Mouse (Mus musculus): ENCODE results near the gene Cbx6.
"Not testable (repeated sequence)": the region's sequence is repeated elsewhere in the genome, so short reads cannot be mapped to it uniquely, and the experiment has no call there.

The Cbx6 gene

DNA sequence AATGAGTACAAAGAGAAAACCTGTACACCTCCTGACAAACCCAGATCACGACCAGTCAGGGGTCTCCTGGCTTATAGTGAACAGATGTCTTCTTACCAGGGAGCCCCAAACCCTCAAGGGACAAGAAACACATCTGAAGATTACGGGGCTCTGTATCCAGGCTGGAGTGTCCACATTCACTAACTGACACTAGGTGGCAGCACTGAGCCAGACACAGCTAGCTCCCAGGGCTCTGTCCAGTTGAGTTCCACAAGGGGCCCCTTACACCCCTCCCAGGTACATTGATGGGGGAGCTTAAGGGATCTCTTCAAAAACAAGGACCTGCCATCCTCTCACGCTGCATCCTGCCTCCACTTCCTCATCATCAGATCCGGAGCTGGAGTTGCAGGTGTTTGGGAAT lies 4.1 kb downstream of the Cbx6 start:
- DNase-seq (ENCODE audit: low spot score) = no peak

DNA sequence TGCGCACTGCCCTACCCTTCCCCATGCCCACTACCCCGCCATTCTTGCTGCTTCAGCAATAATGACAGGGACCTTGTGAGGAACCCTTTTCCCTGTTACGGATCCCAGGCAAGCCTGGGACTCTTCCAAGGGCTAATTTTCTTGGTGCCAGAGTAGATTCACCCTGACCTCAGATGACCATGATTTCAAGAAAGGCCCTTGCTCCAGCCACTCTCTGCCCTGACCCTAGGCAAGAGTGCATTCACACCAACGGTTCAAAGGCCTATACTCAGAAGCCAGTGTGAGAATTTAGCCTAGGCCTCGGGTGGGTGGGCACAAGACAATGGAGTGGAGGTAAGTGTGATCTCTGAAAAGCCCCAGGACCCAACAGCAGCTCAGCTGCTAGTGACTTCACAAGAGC lies 5.1 kb downstream of the Cbx6 start:
- DNase-seq (ENCODE audit: low spot score) = no peak

DNA sequence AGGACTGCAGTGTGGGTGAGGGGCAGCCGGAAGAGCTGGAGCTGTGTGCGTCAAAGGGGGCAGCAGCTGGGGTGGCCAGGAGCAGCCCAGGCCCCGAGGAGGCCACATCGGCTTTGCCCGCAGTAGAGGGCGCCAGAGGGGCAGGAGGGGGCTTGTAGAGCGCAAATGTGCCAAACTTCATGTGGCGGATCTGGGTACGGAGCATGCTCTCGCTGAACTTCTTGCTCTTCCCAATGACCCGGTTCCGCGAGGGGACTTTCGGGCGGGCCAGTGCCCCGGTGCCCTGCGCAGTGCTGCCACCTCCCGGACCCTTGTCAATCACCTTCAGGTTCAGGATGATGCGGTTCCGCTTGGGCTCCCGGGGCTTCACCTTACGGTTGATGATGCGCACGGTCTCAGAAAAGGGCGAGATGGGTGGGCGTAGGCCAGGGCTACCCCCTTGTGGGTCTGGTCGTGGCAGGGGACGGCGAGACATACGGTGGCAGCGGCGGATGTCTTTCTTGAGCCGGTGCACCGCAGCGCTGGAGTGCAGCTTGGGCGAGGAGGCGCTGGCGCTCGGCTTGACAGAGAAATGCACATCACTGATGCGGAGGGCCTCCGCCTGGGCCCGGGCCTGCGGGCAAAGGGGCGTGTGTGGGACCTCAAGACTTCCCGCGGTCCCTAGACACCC lies 6.0 kb downstream of the Cbx6 start:
- DNase-seq (ENCODE audit: low spot score) = no peak

DNA sequence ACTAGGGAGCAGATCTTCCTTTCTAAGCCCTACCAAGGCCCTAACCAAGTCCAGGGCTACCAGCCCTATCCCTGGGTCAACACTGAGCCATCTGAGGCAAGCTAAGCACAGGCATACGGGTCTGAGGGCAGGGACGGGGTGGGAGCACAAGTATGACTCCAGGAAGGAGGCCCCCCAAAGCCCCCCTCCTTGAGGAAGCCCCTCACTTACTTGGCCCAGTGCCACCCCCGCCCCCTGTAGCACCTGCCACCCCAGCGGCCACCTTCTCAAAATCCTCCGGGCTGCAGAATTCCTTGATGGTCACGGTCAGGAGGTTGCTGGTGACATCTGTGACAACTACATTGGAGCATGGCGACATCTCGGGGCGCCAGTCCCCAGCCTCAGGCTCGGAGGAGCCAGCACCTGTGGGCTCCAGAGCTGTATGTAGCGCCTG lies 6.7 kb downstream of the Cbx6 start:
- DNase-seq (ENCODE audit: low spot score) = no peak

DNA sequence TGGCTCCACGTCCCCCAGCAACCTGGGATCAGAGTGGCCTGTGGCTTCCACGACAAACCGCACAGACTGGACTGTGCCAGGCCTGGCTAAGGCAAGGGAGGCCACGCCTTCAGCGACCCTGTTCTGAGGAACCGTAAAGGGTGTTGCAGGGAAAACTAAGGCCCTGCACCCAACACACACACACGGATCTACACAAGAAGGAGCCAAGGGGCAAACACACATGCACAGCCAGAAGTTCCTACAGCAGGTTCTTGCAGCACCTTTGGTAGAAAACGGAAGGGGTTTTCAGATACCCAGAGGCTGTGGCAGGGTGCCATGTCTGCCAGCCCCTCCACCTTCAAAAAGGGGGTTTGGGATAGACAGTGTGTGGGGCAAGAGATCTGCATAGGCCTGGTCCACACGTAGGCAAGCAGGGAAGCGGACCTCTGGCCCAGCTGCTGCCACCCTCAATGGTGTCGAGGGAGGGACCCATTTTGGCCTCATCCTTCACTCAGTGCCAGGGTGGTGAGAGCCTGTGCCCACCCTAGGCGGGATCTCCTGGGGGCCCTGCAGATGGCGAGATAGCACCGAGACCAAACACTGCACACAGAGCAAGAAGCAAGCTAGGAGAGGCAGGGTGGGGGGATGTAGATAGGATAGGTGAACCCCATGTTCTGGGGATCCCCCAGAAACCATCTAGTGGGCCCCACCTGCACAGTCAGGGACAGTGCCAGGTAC lies 7.3 kb downstream of the Cbx6 start:
- no peak for DNase-seq (ENCODE audit: low spot score)

DNA sequence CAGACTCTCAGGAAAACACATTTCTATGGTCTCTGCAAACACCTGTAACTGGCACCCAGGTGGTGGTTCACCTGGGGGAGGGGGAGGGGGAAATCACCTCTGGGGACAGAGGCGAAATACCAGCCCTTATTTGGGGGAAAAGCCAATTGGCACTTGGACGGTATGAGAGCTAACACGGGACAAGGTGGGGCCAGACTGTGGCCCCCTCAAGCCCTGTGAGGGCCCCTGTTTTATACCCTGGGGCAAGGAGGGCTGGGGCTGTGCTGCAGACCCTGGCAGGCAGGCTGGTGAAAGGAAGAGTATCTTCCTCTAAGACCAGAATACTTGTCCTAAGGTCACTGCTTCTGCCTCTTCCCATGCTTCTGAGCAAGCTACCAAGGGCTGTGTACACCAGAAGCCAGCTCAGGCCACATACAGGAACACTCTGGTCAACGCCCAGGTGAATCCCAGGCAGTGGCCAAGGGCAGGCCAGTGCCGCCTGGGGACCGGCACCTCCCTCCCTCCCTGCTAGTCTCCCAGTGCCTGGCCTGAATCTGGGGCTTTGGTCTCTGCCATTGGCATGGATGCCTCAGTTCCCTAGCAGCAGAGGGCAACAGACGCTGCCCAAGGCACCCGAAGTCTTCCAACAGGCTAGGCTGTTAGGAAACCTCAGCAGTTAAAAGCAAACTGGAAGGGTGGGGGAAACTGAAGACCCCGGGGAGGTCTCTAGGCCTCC lies 8.1 kb downstream of the Cbx6 start:
- DNase-seq (ENCODE audit: low spot score) = no peak

DNA sequence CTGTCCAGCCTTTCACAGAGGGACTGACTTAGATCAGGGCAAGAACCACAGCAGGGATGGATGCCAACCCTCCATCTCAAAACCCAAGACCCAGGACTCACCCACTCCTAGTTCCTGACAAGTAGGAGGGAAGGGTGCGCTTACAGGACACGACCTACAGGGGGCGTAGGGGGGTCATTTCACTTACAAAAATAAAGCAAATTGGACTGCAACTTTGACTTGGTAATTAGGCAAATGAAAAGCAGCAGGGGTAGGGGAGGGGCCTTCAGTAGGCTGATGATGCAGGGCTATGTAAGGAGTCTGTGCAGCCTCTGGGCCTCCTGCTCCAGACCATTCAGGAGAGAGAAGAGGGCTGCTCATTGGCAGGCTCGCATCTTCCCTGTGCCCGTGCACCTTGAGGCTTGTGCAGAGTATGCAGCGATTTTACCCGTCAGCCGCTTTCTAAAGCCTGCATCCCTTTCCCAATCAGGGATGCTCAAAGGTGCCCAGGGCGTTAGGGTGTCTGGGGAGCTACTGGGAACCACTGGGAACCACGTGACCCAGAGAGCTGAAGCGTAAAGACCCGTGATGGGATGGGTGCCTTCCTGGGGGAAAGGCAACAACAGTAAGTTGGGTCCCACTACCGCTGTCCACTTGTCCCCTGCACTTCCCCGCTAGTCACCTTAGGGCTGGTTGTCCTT lies 9.2 kb downstream of the Cbx6 start:
- no peak for DNase-seq (ENCODE audit: low spot score)

DNA sequence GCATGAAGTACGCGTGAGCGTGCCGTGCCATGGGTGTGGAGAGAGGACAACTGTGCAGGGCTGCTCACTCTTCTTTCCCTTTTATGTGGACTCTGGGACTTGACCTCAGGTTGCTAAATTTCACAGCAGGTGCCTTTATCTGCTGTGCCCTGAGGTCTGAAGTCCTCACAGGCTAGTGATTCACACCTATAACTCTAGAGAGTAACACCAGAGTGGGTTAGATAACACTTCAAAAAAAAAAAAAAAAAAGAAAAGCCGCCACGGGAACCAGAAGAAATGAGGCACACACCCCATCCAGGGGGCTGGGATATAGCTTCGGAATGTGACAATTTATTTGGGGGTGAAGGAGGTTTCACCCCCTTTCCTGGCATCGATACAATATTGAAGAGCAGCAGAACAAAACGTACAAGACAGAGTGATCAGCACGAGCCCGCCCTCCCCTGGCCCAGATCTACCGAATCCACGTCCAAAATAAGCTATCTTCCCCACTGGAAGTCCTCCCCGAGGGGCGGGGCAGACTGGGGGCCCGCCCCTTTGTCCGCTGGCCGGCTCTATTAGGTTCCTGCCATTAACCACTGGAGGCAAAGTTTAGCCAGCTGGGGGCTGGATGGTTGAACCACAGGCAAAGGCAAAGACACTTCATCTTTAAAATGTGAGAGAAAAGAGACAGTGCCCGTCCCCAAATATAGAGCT lies 10.8 kb downstream of the Cbx6 start:
- no peak for DNase-seq (ENCODE audit: low spot score)

DNA sequence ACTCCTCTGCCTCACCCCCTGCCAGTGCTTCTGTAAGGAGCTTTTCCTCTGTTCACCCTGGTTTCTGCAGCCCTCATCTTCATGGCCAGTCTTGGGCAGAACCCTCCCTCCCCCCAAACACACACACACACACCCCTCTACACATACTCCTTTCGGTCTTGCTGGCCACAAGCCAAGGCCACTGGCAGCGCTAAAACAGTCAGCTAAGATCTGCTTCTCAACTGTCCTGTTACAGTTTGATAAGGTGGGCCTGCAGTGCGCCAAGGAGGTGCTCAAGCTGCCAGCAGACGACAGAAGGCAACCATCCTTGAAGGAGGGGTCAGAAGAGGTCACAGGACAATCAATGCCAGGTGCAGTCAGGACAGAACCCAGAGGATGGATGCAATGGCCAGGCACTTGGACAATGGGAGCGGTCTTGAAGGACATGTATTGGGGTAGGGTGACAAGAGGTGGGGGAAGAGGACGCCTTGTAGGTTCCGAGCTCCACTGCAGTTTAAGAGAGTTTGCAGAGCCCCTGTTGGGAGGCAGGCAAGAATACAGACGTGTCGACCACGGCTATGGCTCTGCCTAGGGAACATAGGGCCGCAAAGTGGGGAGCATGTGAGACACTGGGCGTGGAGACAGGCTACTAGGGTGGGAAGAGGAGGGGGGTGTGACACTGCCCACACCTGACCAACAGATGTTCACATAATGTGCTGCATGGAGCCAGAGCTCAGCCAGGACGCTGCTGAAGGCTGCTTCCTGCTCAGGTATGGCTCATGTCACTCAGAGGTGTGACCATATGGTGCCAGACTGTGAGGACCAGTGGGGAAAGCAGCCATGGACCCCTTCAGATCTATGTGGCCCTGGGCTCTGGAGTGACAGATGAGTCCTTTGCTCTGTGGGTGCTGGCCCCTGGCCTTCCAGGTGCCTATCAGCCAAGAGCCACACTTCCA lies 12.0 kb downstream of the Cbx6 start:
- no peak for DNase-seq (ENCODE audit: low spot score)

DNA sequence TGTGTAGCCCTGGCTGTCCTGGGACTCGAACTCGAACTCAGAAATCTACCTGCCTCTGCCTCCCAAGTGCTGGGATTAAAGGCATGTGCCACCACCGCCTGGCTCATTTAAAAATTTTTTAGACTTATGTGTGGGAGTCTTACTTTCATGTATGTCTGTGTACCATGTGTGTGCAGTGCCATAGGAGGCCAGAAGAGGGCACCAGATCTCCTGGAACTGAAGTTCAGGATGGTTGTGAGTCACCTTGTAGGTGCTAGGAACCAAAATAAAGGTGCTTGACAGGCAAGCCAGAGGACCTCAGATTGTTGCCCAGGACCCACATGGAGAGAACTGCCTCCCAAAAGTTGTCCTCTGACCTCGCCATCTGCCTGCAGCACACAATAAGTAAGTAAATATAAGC lies 16.2 kb downstream of the Cbx6 start:
- DNase-seq (ENCODE audit: low spot score) = no peak

DNA sequence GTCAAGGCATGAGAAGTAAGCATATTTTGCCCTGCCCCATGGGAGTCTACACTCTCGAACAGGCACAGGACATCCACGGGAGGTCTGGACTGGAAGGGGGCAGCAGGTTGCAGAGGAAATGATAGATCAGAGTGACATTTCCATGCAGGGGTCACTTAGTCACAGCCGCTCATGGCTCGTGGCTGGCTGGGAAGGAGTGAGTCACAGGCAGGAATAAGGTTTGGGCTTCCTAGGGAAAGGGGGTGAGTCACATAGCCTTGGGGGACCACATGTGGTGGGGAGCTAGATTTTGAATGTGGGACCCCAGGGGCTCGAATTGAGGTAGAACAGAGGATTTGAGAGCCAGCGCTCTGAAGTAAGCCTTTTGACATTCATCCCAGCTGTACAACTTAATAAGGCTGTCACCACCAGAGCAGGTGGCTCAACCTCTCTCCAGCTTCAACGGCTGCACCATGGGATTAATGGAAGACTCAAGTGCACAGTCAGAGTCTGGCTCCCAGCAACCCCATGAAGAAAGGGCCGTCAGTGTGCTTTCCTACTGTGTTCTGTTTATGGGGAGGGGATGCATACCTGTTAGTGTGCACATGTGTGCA lies 20.7 kb downstream of the Cbx6 start:
- no peak for DNase-seq (ENCODE audit: low spot score)

DNA sequence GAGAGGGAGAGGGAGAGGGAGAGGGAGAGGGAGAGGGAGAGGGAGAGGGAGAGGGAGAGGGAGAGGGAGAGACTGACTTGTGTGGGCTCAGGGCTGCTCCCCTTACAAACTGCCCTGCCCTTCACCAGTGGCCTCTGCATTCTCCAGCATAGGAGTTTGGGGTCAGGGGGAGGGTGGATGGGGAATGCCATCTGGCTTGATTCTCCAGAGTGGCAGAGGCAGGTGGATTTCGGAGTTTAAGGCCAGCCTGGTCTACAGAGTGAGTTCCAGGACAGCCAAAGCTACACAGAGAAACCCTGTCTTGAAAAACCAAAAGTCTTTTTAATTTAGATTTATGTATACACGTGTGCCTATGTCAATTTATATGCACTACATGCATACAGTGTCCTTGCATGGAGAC lies 21.6 kb downstream of the Cbx6 start:
- DNase-seq (ENCODE audit: low spot score) = not testable (repeated sequence)

DNA sequence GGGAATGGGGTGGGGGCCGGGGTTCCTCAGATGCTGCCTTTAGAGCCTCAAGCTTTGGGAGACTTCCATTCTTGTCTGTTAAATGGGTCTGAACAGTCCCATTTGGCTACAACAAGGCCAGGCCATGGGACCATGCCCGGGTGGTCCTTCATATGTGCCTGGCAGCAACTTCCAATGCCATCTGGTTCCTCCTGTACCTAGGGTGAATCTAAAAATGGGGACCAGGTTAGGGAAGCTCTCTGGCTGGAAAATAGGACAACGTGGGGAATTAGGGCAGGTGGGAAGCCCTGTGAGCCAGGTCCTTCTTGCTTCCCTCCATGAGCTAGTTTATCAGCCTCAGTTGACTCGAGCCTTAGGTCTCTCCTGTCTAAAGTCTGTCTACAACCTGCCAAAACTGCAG lies 23.5 kb downstream of the Cbx6 start:
- DNase-seq (ENCODE audit: low spot score) = no peak

DNA sequence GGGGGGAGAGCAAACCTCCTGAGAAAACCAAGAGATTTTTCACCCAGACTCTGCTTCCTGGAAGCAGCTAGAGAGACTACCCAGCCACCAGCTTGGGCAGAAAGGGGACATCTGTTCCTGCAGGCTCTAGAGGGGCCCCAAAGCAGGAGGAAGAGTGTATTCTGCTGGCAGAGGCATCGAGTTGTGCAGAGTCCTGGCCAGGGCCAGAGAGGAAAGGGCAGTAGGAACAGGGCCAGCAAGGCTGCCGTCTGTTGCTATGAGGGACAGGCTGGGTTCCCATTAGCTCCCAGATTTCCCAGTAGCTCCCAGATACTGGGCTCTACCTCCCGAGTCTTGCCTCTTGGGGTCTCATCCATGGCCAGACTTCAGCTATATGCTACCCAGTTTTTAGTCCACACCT lies 24.4 kb downstream of the Cbx6 start:
- DNase-seq (ENCODE audit: low spot score) = no peak

DNA sequence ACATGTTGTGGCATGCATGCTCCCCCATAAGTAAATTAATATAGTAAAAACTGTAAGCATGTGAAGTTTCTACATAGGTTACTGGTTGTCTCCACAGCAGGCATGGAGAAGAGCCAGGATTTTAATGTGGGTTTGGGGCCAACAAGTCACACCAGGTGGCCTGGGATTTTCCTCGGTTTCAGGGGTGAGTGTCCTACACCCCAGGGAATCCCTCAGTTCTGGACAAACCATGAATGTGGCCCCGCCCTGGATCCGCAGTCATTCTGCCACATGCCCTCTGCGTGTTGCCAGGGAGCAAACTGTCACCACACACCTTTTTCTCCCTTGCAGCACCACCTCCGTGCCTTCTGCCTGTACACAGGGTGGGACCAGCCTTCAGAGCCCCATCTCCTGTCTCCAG lies 25.8 kb downstream of the Cbx6 start:
- DNase-seq (ENCODE audit: low spot score) = no peak

DNA sequence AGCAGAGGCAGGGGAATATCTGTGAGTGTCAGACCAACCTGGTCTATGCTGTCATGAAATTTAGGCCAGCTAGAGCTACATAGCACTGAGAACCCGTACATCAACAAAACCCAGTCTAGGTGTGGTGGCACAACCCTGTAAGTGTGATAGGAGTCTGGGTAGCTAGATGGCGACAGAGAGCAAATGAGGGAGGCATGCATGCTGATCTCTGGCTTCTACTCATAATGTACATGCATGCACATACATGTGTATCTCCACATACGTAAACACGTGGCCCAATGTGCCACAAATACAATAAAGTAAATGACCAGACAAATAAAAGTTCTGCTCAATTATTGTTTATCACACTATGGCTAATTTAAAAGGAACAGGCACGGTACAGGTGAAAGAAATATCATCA lies 26.4 kb downstream of the Cbx6 start:
- DNase-seq (ENCODE audit: low spot score) = no peak

DNA sequence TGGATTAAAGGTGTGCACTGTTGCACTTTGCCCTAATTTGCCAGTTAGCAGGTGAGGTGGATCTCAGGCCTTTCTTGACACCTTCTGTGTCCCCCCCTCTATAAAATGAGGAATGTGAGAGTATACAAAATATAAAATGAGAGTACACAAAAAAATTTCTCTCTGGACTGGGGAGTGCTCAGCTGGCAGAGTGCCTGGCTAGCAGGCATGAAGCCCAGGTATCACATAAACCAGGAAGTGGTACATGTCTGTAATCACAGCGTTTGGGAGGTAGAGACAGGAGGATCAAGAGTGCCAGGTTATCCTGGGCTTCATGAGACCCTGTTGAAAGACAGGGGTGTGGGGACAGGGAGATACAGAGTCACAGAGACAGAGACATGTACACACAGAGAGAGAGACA lies 27.4 kb downstream of the Cbx6 start:
- no peak for DNase-seq (ENCODE audit: low spot score)

DNA sequence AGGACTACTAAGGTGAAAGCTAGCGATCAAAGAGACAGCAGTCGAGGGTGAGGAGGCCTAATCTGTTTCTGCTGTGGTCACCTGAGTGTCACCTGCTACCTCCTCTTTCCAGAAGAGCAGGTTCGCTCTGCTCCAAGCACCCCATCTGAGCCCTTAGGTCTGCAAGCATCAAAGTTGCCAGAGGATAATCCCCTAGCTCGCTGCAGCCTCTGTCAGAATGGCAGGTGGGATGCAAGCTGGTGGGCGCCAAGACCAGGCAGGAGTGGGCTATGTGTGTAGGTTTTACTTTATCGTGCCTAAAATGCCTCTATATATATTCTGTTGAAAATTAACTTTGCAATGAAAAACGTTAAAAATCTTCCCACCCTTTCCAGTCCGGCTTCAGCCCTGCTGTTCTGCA lies 29.2 kb downstream of the Cbx6 start:
- DNase-seq (ENCODE audit: low spot score) = no peak

DNA sequence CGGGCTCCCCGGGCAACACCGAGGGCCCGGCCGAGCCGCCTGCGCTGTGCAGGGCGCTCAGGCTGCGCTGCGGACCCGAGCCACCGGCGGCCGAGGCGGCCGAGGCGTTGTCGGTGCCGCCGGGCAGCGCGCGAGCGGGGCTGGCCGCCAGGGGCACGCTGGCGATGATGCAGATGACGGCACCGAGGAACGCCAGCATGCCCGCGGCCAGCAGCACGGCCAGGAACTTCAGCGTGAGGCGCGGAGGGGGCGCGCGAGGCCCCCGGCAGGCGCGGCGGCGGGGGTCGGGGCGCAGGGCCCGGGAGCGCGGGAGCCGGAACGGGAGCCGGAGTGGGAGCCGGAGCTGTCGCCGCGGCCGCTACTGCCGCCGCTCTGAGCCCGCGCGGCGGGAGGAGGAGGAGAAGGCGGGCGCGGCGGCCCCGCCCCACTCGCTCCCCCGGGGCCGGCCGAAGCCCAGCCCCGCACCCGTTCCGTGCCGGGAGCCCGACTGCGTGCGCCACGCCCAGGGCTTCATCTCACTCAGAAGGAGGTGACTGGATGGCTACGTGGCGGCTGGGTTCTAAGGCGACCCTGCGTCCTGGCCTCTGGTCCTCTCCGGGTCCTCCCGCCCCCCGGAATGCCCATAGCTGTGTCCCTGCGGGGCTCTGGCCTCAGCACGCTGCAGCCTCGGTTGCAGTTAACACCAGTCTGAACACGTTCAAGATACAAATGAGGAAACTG lies 30.0 kb downstream of the Cbx6 start, which contains the start of gene Nptxr:
Gene Nptxr (minus strand): TSS at position 415 of the 720 bp plus-strand sequence.
- DNase-seq (ENCODE audit: low spot score) = no peak
